Mouse (Mus musculus): Measurements from ENCODE around the gene Esrrb. TPM values are rescaled to one million over a fixed set of nuclear protein-coding genes. Genes with fewer than 3 reads are reported as not detected.

Gene Esrrb
- polyA plus RNA-seq (2012) = not detected in 2 replicates

DNA sequence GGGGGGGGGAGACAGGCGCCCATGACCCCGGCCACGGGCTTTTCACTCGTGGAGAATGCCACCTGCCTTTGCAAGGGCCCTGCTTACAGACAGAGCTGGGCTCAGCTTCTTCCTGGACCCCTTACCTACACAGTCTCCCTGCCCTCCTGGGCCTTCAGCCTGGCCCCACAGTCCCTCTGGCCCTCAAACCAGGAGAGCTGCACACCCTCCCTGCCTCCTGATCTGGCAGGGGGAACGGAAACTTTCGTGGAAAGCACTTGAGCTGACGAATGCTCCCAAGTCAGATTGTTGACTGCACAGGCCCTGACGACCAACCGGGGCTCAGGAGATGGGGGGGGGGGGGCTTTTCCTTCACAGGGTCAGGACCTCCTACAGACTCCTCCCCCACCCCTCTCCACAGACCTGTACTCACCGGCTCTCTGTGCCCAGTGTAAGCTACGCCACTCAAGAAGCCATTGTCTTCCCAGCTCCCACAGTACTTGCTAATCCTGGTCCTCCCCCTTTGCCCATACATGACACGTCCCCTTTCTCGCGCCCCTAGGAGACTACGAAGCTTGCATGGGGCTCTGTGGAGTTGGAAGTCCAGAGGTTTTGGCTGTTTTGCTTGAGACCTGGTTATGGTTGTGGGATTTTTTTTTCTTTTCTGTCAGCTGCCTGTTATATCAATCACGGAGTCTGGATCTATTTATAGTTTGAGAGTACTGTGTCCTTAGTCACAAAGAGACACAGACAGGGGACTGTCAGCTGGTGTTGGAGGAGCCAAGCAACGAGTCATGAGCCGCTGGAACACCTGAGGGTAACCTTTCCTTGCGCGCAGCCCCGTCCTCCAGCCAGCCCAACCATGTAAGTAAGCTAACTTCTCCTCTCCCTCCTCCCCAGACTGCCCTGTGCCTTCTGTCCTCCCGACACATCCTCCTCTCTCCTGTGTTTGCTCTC lies at the start of gene Esrrb:
Gene Esrrb (plus strand): TSS at position 422 of the 936 bp plus-strand sequence.

Other genes with a start within 250 kb of the Esrrb start
- gene Gpatch2l, start 119.3 kb upstream of the Esrrb start, polyA plus RNA-seq (2012) = 8.0 and 8.9 TPM in 2 replicates